Mouse (Mus musculus) gastrocnemius, postnatal 25 days (tissue): ENCODE data around the gene Osbpl6. TPM values are rescaled to one million over a fixed set of nuclear protein-coding genes. Genes with fewer than 3 reads are reported as not detected.

Experiments
- DNase-seq: peaks from one replicate; pipeline ENCODE4 v3.0.0; 2022
- total RNA-seq, 2 experiments: library from RNA; stranded (reverse); gene quantifications; 1 replicate in 1 of 2; 2 replicates in 1 of 2; pipeline ENCODE4 v1.2.3; 2021

Osbpl6 gene
- total RNA-seq, 2 experiments from 2014 or later = 31.9 to 35.8 TPM

GRCm38 (mm10) chr2:76421411-76421924, 15.2 kb downstream of the Osbpl6 start:
- no peak for DNase-seq

GRCm38 (mm10) chr2:76426816-76427215, 20.5 kb downstream of the Osbpl6 start:
- no peak for DNase-seq

GRCm38 (mm10) chr2:76429318-76429717, 23.0 kb downstream of the Osbpl6 start:
- no peak for DNase-seq

GRCm38 (mm10) chr2:76429855-76430254, 23.5 kb downstream of the Osbpl6 start:
- no peak for DNase-seq

GRCm38 (mm10) chr2:76430539-76430938, 24.2 kb downstream of the Osbpl6 start:
- DNase-seq = no peak

- no peak for DNase-seq
Observed at GRCm38 (mm10) chr2:76434224-76434623, 27.9 kb downstream of the Osbpl6 start.

GRCm38 (mm10) chr2:76435667-76436239, 29.4 kb downstream of the Osbpl6 start:
- DNase-seq = no peak

GRCm38 (mm10) chr2:76437372-76437771, 31.1 kb downstream of the Osbpl6 start:
- peak; percentile 12 for DNase-seq

- DNase-seq = no peak
Observed at GRCm38 (mm10) chr2:76439540-76439939, 33.2 kb downstream of the Osbpl6 start.

- DNase-seq = no peak
Observed at GRCm38 (mm10) chr2:76442086-76442485, 35.8 kb downstream of the Osbpl6 start.

- DNase-seq = no peak
Observed at GRCm38 (mm10) chr2:76449836-76450355, 43.6 kb downstream of the Osbpl6 start.

GRCm38 (mm10) chr2:76466723-76467122, 60.4 kb downstream of the Osbpl6 start:
- no peak for DNase-seq

GRCm38 (mm10) chr2:76468204-76468603, 61.9 kb downstream of the Osbpl6 start:
- DNase-seq = peak; percentile 63

- no peak for DNase-seq
Observed at GRCm38 (mm10) chr2:76469091-76469750, 62.9 kb downstream of the Osbpl6 start.

- no peak for DNase-seq
Observed at GRCm38 (mm10) chr2:76469751-76470099, 63.4 kb downstream of the Osbpl6 start.

GRCm38 (mm10) chr2:76470391-76470790, 64.1 kb downstream of the Osbpl6 start:
- DNase-seq = no peak

GRCm38 (mm10) chr2:76475788-76476187, 69.5 kb downstream of the Osbpl6 start:
- no peak for DNase-seq

GRCm38 (mm10) chr2:76488764-76489163, 82.5 kb downstream of the Osbpl6 start:
- DNase-seq = no peak

- no peak for DNase-seq
Observed at GRCm38 (mm10) chr2:76490198-76490597, 83.9 kb downstream of the Osbpl6 start.

GRCm38 (mm10) chr2:76491371-76491770, 85.1 kb downstream of the Osbpl6 start:
- no peak for DNase-seq

GRCm38 (mm10) chr2:76492224-76492623, 85.9 kb downstream of the Osbpl6 start:
- DNase-seq = no peak

- no peak for DNase-seq
Observed at GRCm38 (mm10) chr2:76496006-76496748, 89.9 kb downstream of the Osbpl6 start.

- no peak for DNase-seq
Observed at GRCm38 (mm10) chr2:76496749-76497140, 90.4 kb downstream of the Osbpl6 start.
